In genomic region chr16:13772051-13772450, GRCm38 (mm10) we compare ENCODE assay signal across 5 mouse cellular contexts. TPM values are rescaled to one million over a fixed set of nuclear protein-coding genes. Genes with fewer than 3 reads are reported as not detected.
"Had no signal": no experiment of that assay in that cellular context is flagged by ENCODE, and none has a peak within 500 bp of the region (broad histone marks: within the 10 kb centered on the region; RNA-seq: fewer than 3 reads in every experiment).

No protein-coding gene starts in this region.

RNA-seq across cellular contexts. Expression of gene Pla2g10, which starts 41.3 kb away (rescaled TPM):
- polyA plus RNA-seq: heart, embryonic 14.5 days; kidney, embryonic 14.5 days; limb, embryonic 12.5 days; liver, embryonic 13.5 days; liver, embryonic 15.5 days had no signal
